Mouse (Mus musculus) ES-E14 (cell line): ENCODE results near the gene Itga9.

ENCODE experiments used
- CHD2 ChIP-seq: IDR thresholded peaks from 2 replicates; pipeline ENCODE4 v1.6.1; 2014; ENCODE audit warnings: mild to moderate bottlenecking, low read depth, low read length, inconsistent platforms
- MAFK ChIP-seq: IDR thresholded peaks from 2 replicates; pipeline ENCODE4 v1.6.1; 2014; ENCODE audit warnings: mild to moderate bottlenecking, low read depth, low read length, inconsistent platforms; ENCODE audit not compliant: insufficient read depth
- ZNF384 ChIP-seq: IDR thresholded peaks from 2 replicates; pipeline ENCODE4 v1.6.1; 2012; ENCODE audit warnings: low read depth, low read length, inconsistent platforms

DNA sequence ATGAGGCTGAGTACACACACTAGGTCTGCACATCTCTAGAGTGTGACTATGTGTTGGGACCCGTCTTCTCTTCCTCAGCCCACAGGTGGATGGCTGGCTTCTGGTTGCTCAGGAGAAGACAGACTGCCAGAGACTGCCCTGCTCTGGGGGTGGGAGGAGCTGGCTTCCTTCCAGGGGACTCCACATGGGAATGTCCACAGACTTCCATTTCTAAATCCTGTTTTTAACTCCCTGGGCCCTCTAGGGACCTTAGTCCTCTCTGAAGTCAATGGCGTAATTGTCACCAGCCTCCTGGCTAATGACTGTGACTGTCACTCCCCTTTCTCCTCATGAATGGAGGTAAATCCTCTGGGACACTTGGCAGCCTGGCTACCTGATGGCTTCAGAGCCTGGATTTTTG lies 45.4 kb downstream of the Itga9 start:
- TF ChIP-seq ZNF384 (no peak), MAFK (no peak), CHD2 (no peak)
